Mouse (Mus musculus) embryonic facial prominence, embryonic 10.5 days (tissue): ENCODE data around the gene Htr6. TPM values are rescaled to one million over a fixed set of nuclear protein-coding genes. Genes with fewer than 3 reads are reported as not detected.

Source experiments
- DNase-seq: peaks from one replicate; pipeline ENCODE4 v3.0.0-alpha.2; 2017; ENCODE audit warnings: low spot score
- H3K27ac ChIP-seq: fragments of 300-500 bp; sonication (generic); replicated peaks from 2 replicates; pipeline ENCODE4 v1.5.1; 2016; ENCODE audit warnings: mild to moderate bottlenecking
- H3K27me3 ChIP-seq: fragments of 300-500 bp; sonication (generic); replicated peaks from 2 replicates; pipeline ENCODE4 v1.6.1; 2016; ENCODE audit warnings: low read depth, mild to moderate bottlenecking; ENCODE audit not compliant: poor library complexity, severe bottlenecking
- H3K36me3 ChIP-seq: fragments of 300-500 bp; sonication (generic); replicated peaks from 2 replicates; pipeline ENCODE4 v1.6.1; 2016; ENCODE audit warnings: mild to moderate bottlenecking, moderate library complexity
- H3K4me1 ChIP-seq: fragments of 300-500 bp; sonication (generic); 2 replicates; pipeline ENCODE4 v1.6.1; 2016
- H3K4me3 ChIP-seq: fragments of 300-500 bp; sonication (generic); 2 replicates; pipeline ENCODE4 v1.5.1; 2016; ENCODE audit warnings: mild to moderate bottlenecking, moderate library complexity
- H3K9me3 ChIP-seq: fragments of 300-500 bp; sonication (generic); 2 replicates; pipeline ENCODE4 v1.6.1; 2016; ENCODE audit warnings: mild to moderate bottlenecking
- WGBS: fragments of 180-500 bp; shearing (Covaris S2); methylation state at CpG from one replicate; pipeline ENCODE4 v1.1.7; 2016; 5-methylcytosine and 5-hydroxymethylcytosine counted together
- polyA plus RNA-seq: library from polyadenylated mRNA; unstranded; fragments of >200 nt; fragmentation: Nextera tagmentation; extraction: Ambion mirVana; gene quantifications from 2 replicates; pipeline ENCODE4 v1.2.1, GENCODE M21; 2016

Htr6 gene
- polyA plus RNA-seq, 1 experiment from 2014 or later, result 0.26 TPM

- DNase-seq, result no peak
- peaks cover 22% of the 10 kb centered on the region for H3K27me3 ChIP-seq
- H3K27ac ChIP-seq, result no peak overlapping the region
- H3K36me3 ChIP-seq, result no peaks in the 10 kb centered on the region
- H3K9me3 ChIP-seq, result peaks cover 4% of the 10 kb centered on the region; the same call in 1 of the 2 replicates
- H3K4me3 ChIP-seq, result no peak overlapping the region
- WGBS, result 76% methylated on average over 17 of the region's 17 CpGs
- H3K4me1 ChIP-seq, result peaks cover 38% of the 10 kb centered on the region
Measured at GRCm38 (mm10) chr4:139037795-139038607, 37.4 kb downstream of the Htr6 start.

GRCm38 (mm10) chr4:139035799-139036198 lies 39.6 kb downstream of the Htr6 start:
- Histone ChIP-seq H3K27me3 (peaks cover 21% of the 10 kb centered on the region), H3K27ac (no peak overlapping the region), H3K4me3 (no peak overlapping the region), H3K9me3 (peaks cover 4% of the 10 kb centered on the region; the same call in 1 of the 2 replicates), H3K36me3 (no peaks in the 10 kb centered on the region), H3K4me1 (peaks cover 43% of the 10 kb centered on the region)
- 96% methylated on average over 3 of the region's 3 CpGs for WGBS
- DNase-seq, result no peak

- H3K4me1 ChIP-seq, result peaks cover 36% of the 10 kb centered on the region
- H3K27ac ChIP-seq, result no peak overlapping the region
- no peak overlapping the region for H3K4me3 ChIP-seq
- 91% methylated on average over 3 of the region's 3 CpGs for WGBS
- DNase-seq, result no peak
- H3K36me3 ChIP-seq, result no peaks in the 10 kb centered on the region
- H3K9me3 ChIP-seq, result peaks cover 4% of the 10 kb centered on the region; the same call in 1 of the 2 replicates
- peaks cover 12% of the 10 kb centered on the region for H3K27me3 ChIP-seq
Measured at GRCm38 (mm10) chr4:139034942-139035341, 40.4 kb downstream of the Htr6 start.

GRCm38 (mm10) chr4:139034540-139034939 lies 40.8 kb downstream of the Htr6 start:
- H3K9me3 ChIP-seq, result peaks cover 4% of the 10 kb centered on the region; the same call in 1 of the 2 replicates
- no peaks in the 10 kb centered on the region for H3K36me3 ChIP-seq
- H3K4me1 ChIP-seq, result peaks cover 35% of the 10 kb centered on the region
- no peak overlapping the region for H3K27ac ChIP-seq
- no peak for DNase-seq
- H3K27me3 ChIP-seq, result peaks cover 10% of the 10 kb centered on the region
- 53% methylated on average over 4 of the region's 4 CpGs for WGBS
- no peak overlapping the region for H3K4me3 ChIP-seq

- Histone ChIP-seq H3K27ac (no peak overlapping the region), H3K27me3 (peaks cover 4% of the 10 kb centered on the region; the same call in 1 of the 2 replicates), H3K4me3 (no peak overlapping the region), H3K4me1 (peaks cover 38% of the 10 kb centered on the region), H3K36me3 (no peaks in the 10 kb centered on the region), H3K9me3 (peaks cover 4% of the 10 kb centered on the region; the same call in 1 of the 2 replicates)
- no peak for DNase-seq
- WGBS, result 86% methylated on average over 8 of the region's 8 CpGs
Measured at GRCm38 (mm10) chr4:139034010-139034367, 41.4 kb downstream of the Htr6 start.

- no peak for DNase-seq
- 83% methylated on average over 11 of the region's 11 CpGs for WGBS
- Histone ChIP-seq H3K4me3 (no peak overlapping the region), H3K27ac (no peak overlapping the region), H3K4me1 (peaks cover 37% of the 10 kb centered on the region), H3K9me3 (peaks cover 4% of the 10 kb centered on the region; the same call in 1 of the 2 replicates), H3K36me3 (no peaks in the 10 kb centered on the region), H3K27me3 (no peaks in the 10 kb centered on the region)
Measured at GRCm38 (mm10) chr4:139033263-139034009, 41.9 kb downstream of the Htr6 start.

GRCm38 (mm10) chr4:139032521-139032920 lies 42.8 kb downstream of the Htr6 start:
- Histone ChIP-seq H3K27ac (no peak overlapping the region), H3K36me3 (no peaks in the 10 kb centered on the region), H3K27me3 (no peaks in the 10 kb centered on the region), H3K4me3 (no peak overlapping the region), H3K4me1 (peaks cover 29% of the 10 kb centered on the region), H3K9me3 (peaks cover 4% of the 10 kb centered on the region; the same call in 1 of the 2 replicates)
- WGBS, result 75% methylated on average over 12 of the region's 12 CpGs
- no peak for DNase-seq

- H3K4me3 ChIP-seq, result no peak overlapping the region
- H3K27me3 ChIP-seq, result no peaks in the 10 kb centered on the region
- no peaks in the 10 kb centered on the region for H3K9me3 ChIP-seq
- no peaks in the 10 kb centered on the region for H3K36me3 ChIP-seq
- peaks cover 27% of the 10 kb centered on the region for H3K4me1 ChIP-seq
- H3K27ac ChIP-seq, result no peak overlapping the region
- no peak for DNase-seq
- 63% methylated on average over 6 of the region's 6 CpGs for WGBS
Measured at GRCm38 (mm10) chr4:139030675-139031074, 44.7 kb downstream of the Htr6 start.

GRCm38 (mm10) chr4:139024379-139024778 lies 51.0 kb downstream of the Htr6 start:
- Histone ChIP-seq H3K27me3 (no peaks in the 10 kb centered on the region), H3K4me3 (no peak overlapping the region), H3K36me3 (no peaks in the 10 kb centered on the region), H3K27ac (no peak overlapping the region), H3K4me1 (peaks cover 4% of the 10 kb centered on the region; the same call in 1 of the 2 replicates), H3K9me3 (no peaks in the 10 kb centered on the region)
- no peak for DNase-seq
- WGBS, result 34% methylated on average over 2 of the region's 2 CpGs

- 94% methylated on average over 3 of the region's 3 CpGs for WGBS
- no peak for DNase-seq
Measured at GRCm38 (mm10) chr4:139020385-139020784, 55.0 kb downstream of the Htr6 start.

GRCm38 (mm10) chr4:139019413-139019812 lies 56.0 kb downstream of the Htr6 start:
- no peak for DNase-seq

More at GRCm38 (mm10) chr4:139020385-139020784, 55.0 kb downstream of the Htr6 start:
- no peaks in the 10 kb centered on the region for H3K9me3 ChIP-seq
- no peak overlapping the region for H3K4me3 ChIP-seq
- no peaks in the 10 kb centered on the region for H3K4me1 ChIP-seq
- no peaks in the 10 kb centered on the region for H3K27me3 ChIP-seq
- no peak overlapping the region for H3K27ac ChIP-seq
- no peaks in the 10 kb centered on the region for H3K36me3 ChIP-seq

GRCm38 (mm10) chr4:139018976-139019375 lies 56.4 kb downstream of the Htr6 start:
- 0 out of 2 replicates have a peak, but pooled peaks cover 4% of the 10 kb centered on the region for H3K9me3 ChIP-seq
- DNase-seq, result no peak

More at GRCm38 (mm10) chr4:139019413-139019812, 56.0 kb downstream of the Htr6 start:
- H3K4me1 ChIP-seq, result no peaks in the 10 kb centered on the region
- H3K27me3 ChIP-seq, result no peaks in the 10 kb centered on the region
- H3K9me3 ChIP-seq, result 0 out of 2 replicates have a peak, but pooled peaks cover 4% of the 10 kb centered on the region
- no peak overlapping the region for H3K4me3 ChIP-seq
- no peak overlapping the region for H3K27ac ChIP-seq
- 72% methylated on average over 13 of the region's 13 CpGs for WGBS
- no peaks in the 10 kb centered on the region for H3K36me3 ChIP-seq

More at GRCm38 (mm10) chr4:139018976-139019375, 56.4 kb downstream of the Htr6 start:
- 81% methylated on average over 4 of the region's 4 CpGs for WGBS
- no peak overlapping the region for H3K4me3 ChIP-seq
- H3K27me3 ChIP-seq, result no peaks in the 10 kb centered on the region
- no peaks in the 10 kb centered on the region for H3K36me3 ChIP-seq
- H3K4me1 ChIP-seq, result no peaks in the 10 kb centered on the region
- H3K27ac ChIP-seq, result no peak overlapping the region
